Mouse (Mus musculus) midbrain, postnatal 0 days (tissue): ENCODE measurements around the gene Dph6. TPM values are rescaled to one million over a fixed set of nuclear protein-coding genes. Genes with fewer than 3 reads are reported as not detected.

ENCODE experiments used
- ATAC-seq: fragments of 200-750 bp; cut with Nextera tagmentation; 2 replicates; pipeline ENCODE4 v1.8.0; 2017; ENCODE audit warnings: moderate number of reproducible peaks, mild to moderate bottlenecking, moderate TSS enrichment, moderate library complexity; ENCODE audit not compliant: low FRiP score
- DNase-seq: peaks from one replicate; pipeline ENCODE4 v3.0.0-alpha.2; 2015; ENCODE audit warnings: low spot score
- H3K27ac ChIP-seq: fragments of 300-500 bp; sonication (generic); 2 replicates; pipeline ENCODE4 v1.5.1; 2014; ENCODE audit warnings: low read depth, mild to moderate bottlenecking, low read length, mixed read lengths
- H3K27me3 ChIP-seq: fragments of 300-500 bp; sonication (generic); 2 replicates; pipeline ENCODE4 v1.6.1; 2014; ENCODE audit warnings: low read length, control low read depth, mixed read lengths; ENCODE audit not compliant: insufficient read depth
- H3K36me3 ChIP-seq: fragments of 300-500 bp; sonication (generic); 2 replicates; pipeline ENCODE4 v1.6.1; 2014; ENCODE audit warnings: low read length, control low read depth, mixed read lengths; ENCODE audit not compliant: insufficient read depth
- H3K4me1 ChIP-seq: fragments of 300-500 bp; sonication (generic); 2 replicates; pipeline ENCODE4 v1.6.1; 2014; ENCODE audit warnings: mild to moderate bottlenecking, control low read depth, antibody characterized with exemption, low read length, mixed read lengths; ENCODE audit not compliant: insufficient read depth
- H3K4me2 ChIP-seq: fragments of 300-500 bp; sonication (generic); 2 replicates; pipeline ENCODE4 v1.6.1; 2014; ENCODE audit warnings: low read depth, mild to moderate bottlenecking, low read length, mixed read lengths; ENCODE audit not compliant: poor library complexity, severe bottlenecking
- H3K4me3 ChIP-seq: fragments of 300-500 bp; sonication (generic); 2 replicates; pipeline ENCODE4 v1.5.1; 2014; ENCODE audit warnings: low read depth, mild to moderate bottlenecking, low read length, moderate library complexity
- H3K9ac ChIP-seq: fragments of 300-500 bp; sonication (generic); replicated peaks from 2 replicates; pipeline ENCODE4 v1.6.1; 2014; ENCODE audit warnings: mild to moderate bottlenecking, low read length, moderate library complexity, mixed read lengths; ENCODE audit not compliant: poor library complexity, severe bottlenecking
- H3K9me3 ChIP-seq: fragments of 300-500 bp; sonication (generic); 2 replicates; pipeline ENCODE4 v1.6.1; 2016; ENCODE audit warnings: low read length, control low read depth
- CTCF ChIP-seq: IDR thresholded peaks from 2 replicates; pipeline ENCODE4 v1.5.1; 2016; ENCODE audit warnings: antibody characterized with exemption, mild to moderate bottlenecking
- WGBS: fragments of 180-500 bp; shearing (Covaris S2); extraction: QIAGEN DNeasy Blood & Tissue Kit; methylation state at CpG from one replicate; pipeline ENCODE4 v1.1.7; 2014; 5-methylcytosine and 5-hydroxymethylcytosine counted together
- polyA plus RNA-seq: library from polyadenylated mRNA; unstranded; fragments of >200 nt; fragmentation: Nextera tagmentation; extraction: Ambion mirVana; gene quantifications from 2 replicates; pipeline ENCODE4 v1.2.1, GENCODE M21; 2015
- total RNA-seq: library from RNA; depleted of rRNA; stranded (reverse); fragments of >200 nt; gene quantifications from 2 replicates; pipeline ENCODE4 v1.2.3, GENCODE M21; 2014

Gene Dph6
- total and polyA plus RNA-seq, 2 experiments from 2014 or later = 11.0 to 14.6 TPM

DNA sequence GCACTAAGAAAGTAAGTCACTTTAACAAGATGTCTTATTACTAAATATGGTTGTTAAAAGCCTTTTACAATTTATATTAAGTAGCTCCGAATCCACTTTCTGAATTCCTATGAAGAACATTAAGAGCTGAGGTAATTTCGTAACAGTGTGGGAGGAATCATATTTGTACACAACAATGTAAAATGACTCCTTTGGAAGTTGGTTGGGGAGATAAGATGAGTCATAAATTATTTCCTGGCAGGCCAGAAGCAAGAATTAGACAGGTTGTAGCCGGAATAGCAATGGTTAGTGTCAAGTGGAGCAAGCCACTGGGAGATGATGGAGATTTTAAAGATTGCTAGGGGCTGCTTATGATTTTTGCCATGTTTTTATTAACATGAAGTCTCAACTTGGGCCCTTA lies 16.2 kb upstream of the Dph6 start:
- ATAC-seq (no peak), DNase-seq (no peak)
- no peak overlapping the region for H3K4me3 ChIP-seq
- H3K4me2 ChIP-seq = no peak overlapping the region
- no peaks in the 10 kb centered on the region for H3K9me3 ChIP-seq
- no peak overlapping the region for H3K9ac ChIP-seq
- H3K36me3 ChIP-seq = no peaks in the 10 kb centered on the region
- no peak overlapping the region for H3K27ac ChIP-seq
- TF ChIP-seq CTCF = no peak
- no peaks in the 10 kb centered on the region for H3K27me3 ChIP-seq
- H3K4me1 ChIP-seq = no peaks in the 10 kb centered on the region
- 92% methylated on average over 3 of the region's 3 CpGs for WGBS

DNA sequence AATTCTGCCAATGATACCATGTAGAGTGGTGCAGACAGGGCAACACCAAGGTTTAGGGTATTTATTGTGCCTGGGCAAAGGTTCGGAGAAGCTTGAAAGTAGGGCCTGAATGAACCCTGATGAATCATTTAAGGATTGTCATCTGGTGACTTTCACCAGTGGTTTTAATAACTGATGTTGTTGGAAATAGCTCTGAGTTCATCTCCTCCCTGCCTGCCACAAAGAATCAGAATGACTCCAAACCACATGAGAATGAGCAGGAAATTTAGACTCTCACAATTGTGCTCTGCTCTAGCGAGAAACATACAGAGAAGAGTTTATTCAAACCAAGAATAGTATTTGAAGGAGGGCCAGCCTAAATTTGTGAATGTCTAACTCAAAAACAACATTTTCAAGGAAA lies 4.2 kb upstream of the Dph6 start:
- ATAC-seq = no peak
- Histone ChIP-seq H3K36me3 (no peaks in the 10 kb centered on the region), H3K4me1 (no peaks in the 10 kb centered on the region), H3K27ac (no peak overlapping the region), H3K27me3 (no peaks in the 10 kb centered on the region), H3K4me3 (no peak overlapping the region), H3K9me3 (no peaks in the 10 kb centered on the region), H3K9ac (no peak overlapping the region), H3K4me2 (no peak overlapping the region)
- DNase-seq = no peak
- no peak for TF ChIP-seq CTCF
- 86% methylated on average over 2 of the region's 2 CpGs for WGBS

DNA sequence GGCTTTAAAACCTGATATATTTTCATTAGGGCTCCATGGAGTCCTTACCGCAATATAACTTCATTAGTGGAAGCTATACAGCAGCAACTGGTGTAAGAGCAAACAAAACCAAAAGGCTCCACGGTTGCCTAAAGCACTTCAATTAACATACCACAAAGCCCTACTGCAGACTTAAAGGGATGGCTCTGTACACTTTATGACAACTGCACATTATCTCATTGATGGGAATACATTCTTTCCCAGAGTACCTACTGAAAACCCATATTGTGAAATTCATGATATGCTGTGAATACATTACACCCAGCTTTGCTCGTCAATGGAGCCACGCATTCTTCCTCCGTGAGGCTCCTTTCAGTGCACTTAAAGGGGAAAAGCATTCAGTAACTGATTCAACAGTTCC lies 8.5 kb downstream of the Dph6 start:
- no peak for ATAC-seq
- H3K27me3 ChIP-seq = no peaks in the 10 kb centered on the region
- WGBS = 37% methylated on average over 5 of the region's 5 CpGs
- no peak overlapping the region for H3K4me3 ChIP-seq
- no peak for TF ChIP-seq CTCF
- no peaks in the 10 kb centered on the region for H3K9me3 ChIP-seq
- H3K36me3 ChIP-seq = no peaks in the 10 kb centered on the region
- no peak overlapping the region for H3K4me2 ChIP-seq
- no peak overlapping the region for H3K9ac ChIP-seq
- no peaks in the 10 kb centered on the region for H3K4me1 ChIP-seq
- DNase-seq = no peak
- no peak overlapping the region for H3K27ac ChIP-seq

GRCm38 (mm10) chr2:114643832-114644231 lies 10.9 kb downstream of the Dph6 start:
- H3K27me3 ChIP-seq = no peaks in the 10 kb centered on the region
- H3K9me3 ChIP-seq = no peaks in the 10 kb centered on the region
- no peaks in the 10 kb centered on the region for H3K4me1 ChIP-seq
- H3K27ac ChIP-seq = no peak overlapping the region
- H3K9ac ChIP-seq = no peak overlapping the region
- DNase-seq (no peak), ATAC-seq (no peak)
- no peak overlapping the region for H3K4me3 ChIP-seq
- no peaks in the 10 kb centered on the region for H3K36me3 ChIP-seq
- H3K4me2 ChIP-seq = no peak overlapping the region
- 97% methylated on average over 2 of the region's 2 CpGs for WGBS
- no peak for TF ChIP-seq CTCF

DNA sequence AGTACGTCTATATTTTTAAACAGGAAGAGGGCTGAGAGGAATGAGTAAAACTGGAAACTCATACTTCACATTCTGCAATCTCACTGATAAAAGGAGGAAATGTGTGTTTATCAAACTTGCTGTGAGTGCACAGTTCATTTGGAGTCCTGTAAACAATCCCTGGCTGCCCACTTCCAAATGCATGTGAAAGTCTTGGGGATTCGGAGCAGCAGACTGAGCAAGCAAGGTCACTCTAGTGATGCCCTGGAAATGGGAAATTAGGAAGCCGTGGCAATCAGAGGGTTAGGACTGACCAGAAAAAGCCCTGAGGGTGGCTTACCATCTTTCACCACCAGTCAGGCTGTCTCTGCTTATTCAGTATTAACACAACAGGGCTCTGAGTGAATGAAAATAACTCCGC lies 30.1 kb downstream of the Dph6 start:
- WGBS = 59% methylated on average over 4 of the region's 4 CpGs

DNA sequence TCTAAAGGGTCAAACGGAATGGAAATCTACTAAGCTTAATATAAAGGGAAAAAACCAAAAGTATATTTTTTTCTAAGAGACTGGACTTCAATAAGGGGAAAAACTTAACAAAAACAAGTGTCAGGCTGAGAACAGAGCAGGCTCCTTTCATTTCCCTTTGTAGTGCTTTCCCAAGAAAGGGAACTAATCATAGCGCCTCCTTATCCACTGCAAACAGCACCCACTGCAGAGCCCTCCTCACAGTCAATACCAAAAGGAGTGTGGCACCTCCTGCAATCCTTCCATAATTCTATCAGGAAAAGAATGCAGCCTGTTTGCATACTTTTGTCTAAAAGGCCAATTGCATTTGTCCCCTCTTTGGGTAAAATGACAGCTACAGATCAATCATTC lies 32.2 kb downstream of the Dph6 start:
- no peak overlapping the region for H3K4me3 ChIP-seq
- no peaks in the 10 kb centered on the region for H3K36me3 ChIP-seq
- no peaks in the 10 kb centered on the region for H3K4me1 ChIP-seq
- H3K4me2 ChIP-seq = no peak overlapping the region
- no peak overlapping the region for H3K27ac ChIP-seq
- DNase-seq = no peak
- no peak for ATAC-seq
- H3K9me3 ChIP-seq = no peaks in the 10 kb centered on the region
- no peak overlapping the region for H3K9ac ChIP-seq
- no peaks in the 10 kb centered on the region for H3K27me3 ChIP-seq
- no peak for TF ChIP-seq CTCF
- WGBS = 4% methylated on average over 2 of the region's 2 CpGs

More for the DNA sequence above, 30.1 kb downstream of the Dph6 start:
- Histone ChIP-seq H3K27me3 (no peaks in the 10 kb centered on the region), H3K4me3 (no peak overlapping the region), H3K4me2 (no peak overlapping the region), H3K27ac (no peak overlapping the region), H3K9me3 (no peaks in the 10 kb centered on the region), H3K36me3 (no peaks in the 10 kb centered on the region), H3K9ac (no peak overlapping the region), H3K4me1 (no peaks in the 10 kb centered on the region)
- ATAC-seq = no peak
- no peak; the same call in 1 of the 2 replicates for TF ChIP-seq CTCF
- no peak for DNase-seq
